Mouse (Mus musculus) midbrain, embryonic 12.5 days (tissue): ENCODE data around the gene Phgdh. TPM values are rescaled to one million over a fixed set of nuclear protein-coding genes. Genes with fewer than 3 reads are reported as not detected.

Source experiments
- ATAC-seq: fragments of 200-750 bp; cut with Nextera tagmentation; 2 replicates; pipeline ENCODE4 v1.8.0; 2017; ENCODE audit warnings: low read depth, moderate TSS enrichment, moderate library complexity; ENCODE audit not compliant: low FRiP score
- H3K27ac ChIP-seq: fragments of 300-500 bp; sonication (generic); replicated peaks from 2 replicates; pipeline ENCODE4 v1.5.1; 2016; ENCODE audit warnings: mild to moderate bottlenecking
- H3K27me3 ChIP-seq: fragments of 300-500 bp; sonication (generic); 2 replicates; pipeline ENCODE4 v1.6.1; 2016; ENCODE audit warnings: mild to moderate bottlenecking
- H3K36me3 ChIP-seq: fragments of 300-500 bp; sonication (generic); 2 replicates; pipeline ENCODE4 v1.6.1; 2016
- H3K4me1 ChIP-seq: fragments of 300-500 bp; sonication (generic); 2 replicates; pipeline ENCODE4 v1.6.1; 2016
- H3K4me2 ChIP-seq: fragments of 300-500 bp; sonication (generic); replicated peaks from 2 replicates; pipeline ENCODE4 v1.6.1; 2016; ENCODE audit warnings: mild to moderate bottlenecking, moderate library complexity
- H3K4me3 ChIP-seq: fragments of 300-500 bp; sonication (generic); 2 replicates; pipeline ENCODE4 v1.5.1; 2016; ENCODE audit warnings: mild to moderate bottlenecking
- H3K9ac ChIP-seq: fragments of 300-500 bp; sonication (generic); replicated peaks from 2 replicates; pipeline ENCODE4 v1.6.1; 2016; ENCODE audit warnings: mild to moderate bottlenecking, moderate library complexity
- H3K9me3 ChIP-seq: fragments of 300-500 bp; sonication (generic); 2 replicates; pipeline ENCODE4 v1.6.1; 2016; ENCODE audit warnings: mild to moderate bottlenecking
- WGBS: fragments of 180-500 bp; shearing (Covaris S2); methylation state at CpG from one replicate; pipeline ENCODE4 v1.1.7; 2016; 5-methylcytosine and 5-hydroxymethylcytosine counted together
- polyA plus RNA-seq: library from polyadenylated mRNA; unstranded; fragments of >200 nt; fragmentation: Nextera tagmentation; extraction: Ambion mirVana; gene quantifications from 2 replicates; pipeline ENCODE4 v1.2.1, GENCODE M21; 2016

The Phgdh gene
- polyA plus RNA-seq, 1 experiment from 2014 or later: 278 TPM

- Histone ChIP-seq H3K4me3 (no peak overlapping the region), H3K4me1 (0 out of 2 replicates have a peak, but pooled peaks cover 5% of the 10 kb centered on the region), H3K27ac (no peak overlapping the region), H3K4me2 (no peak overlapping the region), H3K9ac (no peak overlapping the region), H3K36me3 (no peaks in the 10 kb centered on the region), H3K9me3 (no peaks in the 10 kb centered on the region), H3K27me3 (no peaks in the 10 kb centered on the region)
- 46% methylated on average over 12 of the region's 12 CpGs for WGBS
- ATAC-seq: peak; percentile 79
These were observed 58.7 kb downstream of the Phgdh start for GRCm38 (mm10) chr3:98280933-98281678.

DNA sequence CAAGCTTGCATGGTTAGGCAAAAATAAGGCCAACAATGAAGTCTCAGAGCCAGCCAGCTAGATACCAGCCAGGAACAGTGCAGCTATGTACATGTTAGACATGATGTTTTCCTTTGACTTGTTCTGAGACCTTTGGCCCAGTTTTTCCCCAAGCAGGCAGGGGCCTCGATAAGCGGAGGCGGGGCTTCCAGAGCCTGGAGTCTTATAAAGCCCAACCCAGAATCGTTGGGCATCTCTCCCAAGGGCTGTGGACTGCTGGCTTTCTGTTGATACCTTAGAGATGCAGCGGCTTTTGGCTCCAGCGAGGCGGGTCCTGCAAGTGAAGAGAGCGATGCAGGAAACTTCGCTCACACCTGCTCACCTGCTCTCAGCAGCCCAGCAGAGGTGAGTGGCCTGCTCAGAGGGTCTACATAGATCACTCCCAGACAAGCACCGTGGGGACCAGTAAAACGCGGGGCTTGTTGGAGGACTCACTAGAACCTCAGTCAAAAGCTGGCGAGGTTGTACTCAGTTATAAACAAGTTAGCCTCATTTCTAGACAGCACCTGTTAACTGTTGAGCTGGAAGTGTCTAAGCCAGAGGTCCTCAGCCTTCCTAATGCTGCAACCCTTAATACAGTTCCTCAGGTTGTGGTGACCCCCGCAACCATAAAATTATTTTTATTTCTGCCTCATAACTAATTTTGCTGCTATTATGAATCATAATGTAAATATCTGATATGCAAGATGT lies 59.4 kb downstream of the Phgdh start, which contains the start of gene Hmgcs2:
Gene Hmgcs2, plus strand, starts transcription at position 232 of the 729 bp plus-strand sequence.
- Histone ChIP-seq H3K27me3 (no peaks in the 10 kb centered on the region), H3K4me3 (no peak within 1 kb of the TSS), H3K4me1 (0 out of 2 replicates have a peak, but pooled peaks cover 5% of the 10 kb centered on the region), H3K27ac (no peak within 1 kb of the TSS), H3K9me3 (no peaks in the 10 kb centered on the region), H3K9ac (no peak within 1 kb of the TSS), H3K36me3 (no peaks in the 10 kb centered on the region), H3K4me2 (no peak within 1 kb of the TSS)
- peak; percentile 58 for ATAC-seq
- 65% methylated on average over 14 of the region's 14 CpGs for WGBS

DNA sequence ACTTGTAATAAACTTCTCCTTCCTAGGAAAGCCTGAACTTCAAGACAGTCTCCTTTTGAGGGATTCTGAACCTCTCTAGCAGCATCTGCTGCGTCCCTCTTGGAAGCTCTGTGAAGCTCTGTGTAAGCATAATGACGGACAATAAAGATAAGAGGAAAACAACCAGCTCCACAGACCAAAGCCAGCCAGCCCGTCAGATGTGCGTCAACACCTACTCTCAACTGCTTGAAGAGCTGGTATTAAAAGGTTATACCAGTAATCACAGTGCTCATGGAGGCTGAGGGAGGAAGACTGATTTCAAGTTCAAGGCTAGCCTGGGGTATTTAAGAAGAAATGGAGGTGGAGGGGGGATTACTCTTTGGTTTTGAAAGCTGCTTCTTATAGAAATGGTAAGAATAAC lies 60.1 kb downstream of the Phgdh start:
- Histone ChIP-seq H3K9me3 (no peaks in the 10 kb centered on the region), H3K4me1 (0 out of 2 replicates have a peak, but pooled peaks cover 5% of the 10 kb centered on the region), H3K36me3 (no peaks in the 10 kb centered on the region), H3K27me3 (no peaks in the 10 kb centered on the region), H3K27ac (no peak overlapping the region), H3K9ac (no peak overlapping the region), H3K4me3 (no peak overlapping the region), H3K4me2 (no peak overlapping the region)
- 88% methylated on average over 4 of the region's 4 CpGs for WGBS
- no peak for ATAC-seq

DNA sequence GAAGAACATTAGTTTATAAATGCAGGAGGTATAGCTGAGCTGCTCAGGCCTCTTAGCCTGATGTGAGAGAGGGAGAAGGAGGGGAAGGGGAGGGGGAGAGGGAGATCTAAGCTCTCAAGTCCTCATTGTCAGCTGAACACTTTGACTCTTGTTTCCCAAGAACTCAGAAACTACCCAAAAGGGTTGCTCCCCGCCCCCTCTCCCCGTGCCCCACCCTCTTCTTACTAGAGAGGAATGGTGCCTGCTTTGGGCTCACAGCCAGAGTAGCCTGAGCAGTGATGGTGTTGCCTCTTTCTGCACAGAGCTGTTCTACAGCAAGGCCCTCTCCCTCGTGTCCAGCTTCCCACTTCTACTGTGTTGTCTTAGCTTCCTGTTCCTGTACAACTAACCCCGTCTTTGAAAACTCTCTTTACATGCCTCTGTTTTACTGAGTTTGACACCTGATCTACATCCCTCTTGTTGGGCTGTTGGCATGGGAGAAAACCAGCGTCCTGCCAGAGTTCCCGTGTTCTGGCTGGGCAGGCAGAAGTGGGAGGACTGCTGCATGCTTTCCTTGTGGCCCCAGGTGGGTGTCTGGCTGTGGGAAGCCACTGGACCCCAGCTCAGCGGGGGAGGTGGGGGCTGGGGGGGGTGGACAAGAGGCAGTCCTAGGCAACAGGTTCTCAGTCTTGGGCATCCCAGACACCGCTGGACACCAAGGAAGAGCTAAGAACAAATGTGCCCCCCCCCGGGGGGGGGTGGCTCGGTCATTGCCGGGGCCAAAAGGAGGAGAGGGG lies 66.0 kb downstream of the Phgdh start:
- Histone ChIP-seq H3K9me3 (no peaks in the 10 kb centered on the region), H3K9ac (no peak overlapping the region), H3K4me2 (no peak overlapping the region), H3K27me3 (no peaks in the 10 kb centered on the region), H3K27ac (no peak overlapping the region), H3K36me3 (no peaks in the 10 kb centered on the region), H3K4me3 (no peak overlapping the region), H3K4me1 (peaks cover 7% of the 10 kb centered on the region)
- peak; percentile 66; the same call in 1 of the 2 replicates for ATAC-seq
- 59% methylated on average over 11 of the region's 11 CpGs for WGBS

DNA sequence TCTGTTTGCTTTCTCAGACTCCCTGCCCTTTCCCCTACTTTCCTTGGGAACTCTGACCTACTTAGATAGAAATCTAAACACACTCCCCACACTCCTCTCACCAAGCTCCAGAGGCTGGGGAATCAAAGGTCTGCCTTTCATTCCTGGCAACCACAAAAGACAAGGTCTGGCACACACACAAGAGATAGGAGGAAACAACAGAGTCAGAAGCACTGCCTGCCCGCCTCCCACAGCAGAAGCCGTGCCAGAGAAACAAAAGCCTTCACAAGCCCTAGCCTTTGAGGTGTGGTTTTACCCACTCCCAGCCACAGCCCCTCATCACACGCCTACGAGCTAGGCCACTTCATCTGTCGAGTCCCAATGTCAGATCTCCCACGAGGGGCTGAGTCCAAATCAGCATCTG lies 72.5 kb downstream of the Phgdh start:
- Histone ChIP-seq H3K9me3 (no peaks in the 10 kb centered on the region), H3K36me3 (no peaks in the 10 kb centered on the region), H3K4me3 (no peak overlapping the region), H3K4me2 (no peak overlapping the region), H3K4me1 (peaks cover 9% of the 10 kb centered on the region), H3K27ac (no peak overlapping the region), H3K9ac (no peak overlapping the region), H3K27me3 (no peaks in the 10 kb centered on the region)
- 11% methylated on average over 6 of the region's 6 CpGs for WGBS
- ATAC-seq: peak; percentile 63; the same call in 1 of the 2 replicates

Other genes starting within 250 kb of the Phgdh start
- gene Adam30, start 179.4 kb downstream of the Phgdh start, polyA plus RNA-seq: not detected in 2 replicates
- gene Reg4, start 117.8 kb downstream of the Phgdh start, polyA plus RNA-seq: not detected in 2 replicates
- 5.0 and 6.7 TPM in 2 replicates for gene Hmgcs2, start 59.6 kb downstream of the Phgdh start, polyA plus RNA-seq
- 9.9 and 10.1 TPM in 2 replicates for gene Zfp697, start 42.5 kb upstream of the Phgdh start, polyA plus RNA-seq
- gene Gm4450, start 117.1 kb upstream of the Phgdh start, polyA plus RNA-seq: not detected in 2 replicates
- not detected in 2 replicates for gene Hsd3b4, start 170.5 kb upstream of the Phgdh start, polyA plus RNA-seq
- not detected in 2 replicates for gene Gm10681, start 248.8 kb upstream of the Phgdh start, polyA plus RNA-seq